ENCODE assay signal across 13 mouse cellular contexts in the genomic region with DNA sequence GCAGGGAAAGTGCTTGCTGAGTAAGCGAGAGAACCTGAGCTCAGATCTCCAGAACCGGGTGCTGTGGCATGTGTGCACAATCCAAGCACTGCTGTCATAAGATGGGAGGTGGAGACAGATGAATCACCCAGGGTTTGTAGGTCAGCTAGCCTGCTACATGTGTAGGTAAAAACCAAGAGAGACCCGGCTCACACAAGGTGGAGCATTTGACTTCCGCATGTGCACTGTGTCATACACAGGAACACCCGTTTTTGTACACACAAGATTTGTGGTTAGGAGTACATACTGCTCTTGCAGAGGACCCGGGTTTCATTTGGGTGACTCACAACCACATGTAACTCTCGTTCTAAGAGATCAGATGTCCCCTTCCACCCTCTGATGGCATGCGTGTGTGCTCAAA.
"Had no signal": no experiment of that assay in that cellular context is flagged by ENCODE, and none has a peak within 500 bp of the region (broad histone marks: within the 10 kb centered on the region; RNA-seq: fewer than 3 reads in every experiment).

No protein-coding gene starts in this region.

- ATAC-seq: midbrain, embryonic 13.5 days had no signal

- H3K4me1 ChIP-seq: limb, embryonic 13.5 days; midbrain, embryonic 13.5 days; neural tube, embryonic 15.5 days had no signal

- DNase-seq: kidney, adult 9 months; kidney, postnatal 10 days; kidney, postnatal 4 days; lung, adult 18-20 months; lung, postnatal 36 days; thymus, adult 2 months; thymus, postnatal 4 days had no signal

- H3K4me3 ChIP-seq: layer of hippocampus, adult 2 months; limb, embryonic 13.5 days; midbrain, embryonic 13.5 days; myocyte; neural tube, embryonic 15.5 days had no signal

- H3K27ac ChIP-seq: layer of hippocampus, adult 2 months; limb, embryonic 13.5 days; liver, embryonic 14.5 days; midbrain, embryonic 13.5 days; neural tube, embryonic 15.5 days had no signal
